Mouse (Mus musculus) liver, embryonic 16.5 days (tissue): ENCODE measurements around the gene Med14. TPM values are rescaled to one million over a fixed set of nuclear protein-coding genes. Genes with fewer than 3 reads are reported as not detected.

ENCODE experiments used
- polyA plus RNA-seq: library from polyadenylated mRNA; unstranded; fragments of >200 nt; fragmentation: Nextera tagmentation; extraction: Ambion mirVana; gene quantifications from 2 replicates; pipeline ENCODE4 v1.2.1, GENCODE M21; 2015

Med14 gene
- polyA plus RNA-seq, 1 experiment from 2014 or later, result 4.4 TPM

Other genes with a start within 250 kb of the Med14 start
- gene Atp6ap2, start 174.3 kb downstream of the Med14 start, polyA plus RNA-seq, result 59.9 and 66.9 TPM in 2 replicates
- 9.7 and 10.5 TPM in 2 replicates for gene 1810030O07Rik, start 88.4 kb downstream of the Med14 start, polyA plus RNA-seq